Mouse (Mus musculus) pancreas, adult 10 weeks (tissue): ENCODE data around the gene Cysltr2. TPM values are rescaled to one million over a fixed set of nuclear protein-coding genes. Genes with fewer than 3 reads are reported as not detected.

Experiments
- polyA plus RNA-seq: library from polyadenylated mRNA; stranded (reverse); fragments of 350-450 nt; fragmentation: Illumina TruSeq; extraction: RNeasy Lipid Tissue Mini Kit (QIAGEN cat#74804); gene quantifications from one replicate; pipeline ENCODE4 v1.2.3, GENCODE M21; 2015; ENCODE audit warnings: low read depth, low replicate concordance; ENCODE audit not compliant: insufficient read depth

Gene Cysltr2
- polyA plus RNA-seq: 1.1 TPM

GRCm38 (mm10) chr14:73048937-73049336 lies at the start of gene Cysltr2:
TSS of gene Cysltr2 (minus strand) at chr14:73049114.

Other genes starting within 250 kb of the Cysltr2 start
- gene Rcbtb2, start 73.9 kb upstream of the Cysltr2 start, polyA plus RNA-seq: 6.0 TPM
- 2.9 TPM for gene Lpar6, start 188.8 kb upstream of the Cysltr2 start, polyA plus RNA-seq